Mouse (Mus musculus) G1E (cell line): Measurements from ENCODE around the gene Pofut1. TPM values are rescaled to one million over a fixed set of nuclear protein-coding genes. Genes with fewer than 3 reads are reported as not detected.

Source experiments
- ATAC-seq: 2 replicates; pipeline ENCODE4 v1.8.0; 2016; ENCODE audit warnings: mild to moderate bottlenecking; ENCODE audit not compliant: insufficient number of reproducible peaks, poor library complexity, low FRiP score, severe bottlenecking; ENCODE audit errors: extremely low read depth
- DNase-seq: peaks from one replicate; pipeline ENCODE4 v3.0.0; 2012; ENCODE audit warnings: low spot score
- H3K27me3 ChIP-seq: 2 replicates; pipeline ENCODE4 v1.6.1; 2012; ENCODE audit warnings: mild to moderate bottlenecking, low read length, inconsistent platforms; ENCODE audit not compliant: insufficient read depth
- H3K36me3 ChIP-seq: replicated peaks from 2 replicates; pipeline ENCODE3; 2012; ENCODE audit warnings: mild to moderate bottlenecking, inconsistent platforms
- H3K4me1 ChIP-seq: 2 replicates; pipeline ENCODE4 v1.6.1; 2012; ENCODE audit warnings: low read depth, low read length, inconsistent platforms, mixed read lengths; ENCODE audit not compliant: insufficient read depth
- H3K4me3 ChIP-seq: 2 replicates; pipeline ENCODE4 v1.5.1; 2012; ENCODE audit warnings: low read depth, mild to moderate bottlenecking, inconsistent platforms, low read length, moderate library complexity, mixed read lengths
- H3K9me3 ChIP-seq: replicated peaks from 2 replicates; pipeline ENCODE4 v1.6.1; 2012; ENCODE audit warnings: inconsistent platforms
- CTCF ChIP-seq: IDR thresholded peaks from 2 replicates; pipeline ENCODE4 v1.5.1; 2012; ENCODE audit warnings: low read depth, low read length, inconsistent platforms, mixed read lengths
- GATA1 ChIP-seq: IDR thresholded peaks from 2 replicates; pipeline ENCODE4 v1.6.1; 2012; ENCODE audit warnings: borderline replicate concordance, low read length, inconsistent platforms, mixed read lengths
- GATA2 ChIP-seq: IDR thresholded peaks from 2 replicates; pipeline ENCODE4 v1.6.1; 2012; ENCODE audit warnings: low read depth, low read length, inconsistent platforms, borderline replicate concordance
- POLR2AphosphoS5 ChIP-seq: IDR thresholded peaks from 2 replicates; pipeline ENCODE4 v1.6.1; 2012; ENCODE audit warnings: low read depth, low read length, inconsistent platforms; ENCODE audit not compliant: insufficient replicate concordance
- TAL1 ChIP-seq: conservative IDR thresholded peaks from 2 replicates; pipeline ENCODE4 v1.6.1; 2012; ENCODE audit warnings: low read depth, low read length, inconsistent platforms, mixed read lengths
- polyA plus RNA-seq: library from polyadenylated mRNA; stranded (reverse); fragments of >175 nt; gene quantifications from 2 replicates; pipeline ENCODE4 v1.2.3, GENCODE M21; 2012
- total RNA-seq, 2 experiments: library from RNA; stranded (forward) in 1 of 2; stranded (reverse) in 1 of 2; fragments of 200-1000 nt in 1 of 2; fragments of >200 nt in 1 of 2; fragmentation: Nextera tagmentation in 1 of 2; gene quantifications; 2 replicates each; pipeline ENCODE4 v1.2.3; 2014 to 2017

Pofut1 gene
- total and polyA plus RNA-seq, 3 experiments: 11.2 to 33.7 (median 30.0) TPM

DNA sequence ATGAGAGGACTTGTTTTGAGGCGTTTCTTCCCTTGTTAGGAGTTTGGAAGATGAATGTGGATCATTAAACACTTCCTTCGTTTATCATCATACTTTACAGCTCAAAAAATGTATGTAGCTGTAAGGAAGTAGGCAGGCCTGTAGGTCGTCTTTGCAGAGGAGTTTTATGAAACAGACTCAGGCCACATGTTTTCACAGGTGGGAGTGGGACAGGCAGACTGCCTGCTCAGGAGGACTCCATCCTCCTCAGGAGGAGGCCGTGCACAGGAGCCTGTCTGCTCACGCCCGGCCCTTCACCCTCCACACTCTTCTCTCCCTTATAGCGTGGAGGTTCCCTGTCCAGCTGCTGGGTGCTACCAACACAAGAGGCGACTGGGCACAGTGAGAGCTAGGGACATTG is 67.8 kb downstream of the Pofut1 start:
- no peak for ATAC-seq

DNA sequence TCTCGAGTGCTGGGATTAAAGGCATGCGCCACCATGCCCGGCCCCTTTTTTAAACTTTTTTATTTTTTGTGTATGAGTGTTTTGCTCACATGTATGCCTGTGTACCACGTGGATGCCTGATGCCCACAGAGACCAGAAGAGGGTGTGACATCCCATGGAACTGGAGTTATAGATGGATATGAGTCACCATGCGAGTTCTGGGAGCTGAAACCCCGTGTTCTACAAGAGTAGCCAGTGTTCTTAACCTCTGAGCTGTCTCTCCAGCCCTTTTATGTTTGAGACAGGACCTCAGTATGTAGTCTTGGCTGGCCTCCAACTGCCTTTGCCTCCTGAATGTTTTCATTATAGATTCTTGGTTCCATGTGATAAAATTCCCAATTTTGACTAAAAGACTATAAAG is 68.9 kb downstream of the Pofut1 start:
- Histone ChIP-seq H3K4me1 (peaks cover 2% of the 10 kb centered on the region; the same call in 1 of the 2 replicates), H3K27me3 (no peaks in the 10 kb centered on the region), H3K36me3 (peaks cover 58% of the 10 kb centered on the region), H3K4me3 (no peak overlapping the region), H3K9me3 (no peaks in the 10 kb centered on the region)
- TF ChIP-seq POLR2AphosphoS5: no peak
- TF ChIP-seq CTCF: no peak
- no peak for TF ChIP-seq GATA1
- TF ChIP-seq TAL1: no peak
- no peak for TF ChIP-seq GATA2
- DNase-seq (no peak), ATAC-seq (no peak)

More for the DNA sequence above, 67.8 kb downstream of the Pofut1 start:
- Histone ChIP-seq H3K36me3 (peaks cover 59% of the 10 kb centered on the region), H3K9me3 (no peaks in the 10 kb centered on the region), H3K4me3 (no peak overlapping the region), H3K4me1 (peaks cover 2% of the 10 kb centered on the region; the same call in 1 of the 2 replicates), H3K27me3 (no peaks in the 10 kb centered on the region)
- DNase-seq: no peak
- TF ChIP-seq GATA1 (no peak), TAL1 (no peak), POLR2AphosphoS5 (no peak), GATA2 (no peak), CTCF (no peak)

DNA sequence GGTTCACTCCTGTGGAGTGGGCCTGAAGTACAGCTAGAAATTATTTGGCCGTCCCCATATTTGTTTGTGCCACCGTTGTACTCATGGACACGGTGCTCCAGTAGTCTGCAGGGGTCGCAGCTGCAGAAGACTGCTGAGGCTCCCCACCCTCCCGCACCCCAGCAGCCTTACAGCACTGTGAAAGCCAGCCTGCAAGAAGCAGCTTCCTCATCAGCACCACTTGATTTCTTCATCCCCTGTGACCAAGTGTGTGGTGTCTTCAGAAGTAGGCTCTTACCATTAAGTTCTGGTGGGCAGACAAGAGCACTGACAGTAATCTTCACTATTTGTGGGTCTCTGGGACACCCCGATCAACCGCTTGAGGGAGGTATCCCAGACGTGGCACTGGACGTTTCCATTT is 71.6 kb downstream of the Pofut1 start:
- Histone ChIP-seq H3K27me3 (no peaks in the 10 kb centered on the region), H3K36me3 (peaks cover 66% of the 10 kb centered on the region), H3K4me3 (no peak overlapping the region), H3K4me1 (no peaks in the 10 kb centered on the region), H3K9me3 (no peaks in the 10 kb centered on the region)
- ATAC-seq (no peak), DNase-seq (no peak)
- TF ChIP-seq TAL1 (no peak), POLR2AphosphoS5 (no peak), CTCF (no peak), GATA2 (no peak), GATA1 (no peak)

DNA sequence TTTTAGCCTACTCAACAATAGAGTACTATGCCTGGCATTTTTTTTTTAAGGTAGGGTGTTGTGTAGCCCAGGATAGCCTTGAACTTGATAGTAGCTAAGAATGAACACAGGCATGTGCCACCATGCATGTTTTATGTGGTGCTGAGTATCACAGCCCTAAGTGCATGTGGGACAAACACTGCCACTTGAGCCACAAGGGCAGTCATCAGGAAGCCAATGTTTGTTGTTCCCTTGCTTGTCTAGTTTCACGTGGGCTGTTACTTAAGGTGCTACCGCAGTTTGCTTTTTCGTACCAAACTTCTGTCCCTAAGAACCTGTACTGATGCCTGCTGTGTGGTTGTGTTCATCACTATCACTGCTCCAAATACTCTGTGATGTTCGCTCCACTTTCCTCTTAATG is 77.1 kb downstream of the Pofut1 start:
- no peak overlapping the region for H3K4me3 ChIP-seq
- peaks cover 6% of the 10 kb centered on the region for H3K4me1 ChIP-seq
- peaks cover 82% of the 10 kb centered on the region for H3K36me3 ChIP-seq
- no peak for TF ChIP-seq POLR2AphosphoS5
- TF ChIP-seq GATA1: no peak
- TF ChIP-seq GATA2: no peak
- no peak for TF ChIP-seq TAL1
- no peak for TF ChIP-seq CTCF
- H3K27me3 ChIP-seq: no peaks in the 10 kb centered on the region
- H3K9me3 ChIP-seq: no peaks in the 10 kb centered on the region
- ATAC-seq: no peak
- DNase-seq: no peak

DNA sequence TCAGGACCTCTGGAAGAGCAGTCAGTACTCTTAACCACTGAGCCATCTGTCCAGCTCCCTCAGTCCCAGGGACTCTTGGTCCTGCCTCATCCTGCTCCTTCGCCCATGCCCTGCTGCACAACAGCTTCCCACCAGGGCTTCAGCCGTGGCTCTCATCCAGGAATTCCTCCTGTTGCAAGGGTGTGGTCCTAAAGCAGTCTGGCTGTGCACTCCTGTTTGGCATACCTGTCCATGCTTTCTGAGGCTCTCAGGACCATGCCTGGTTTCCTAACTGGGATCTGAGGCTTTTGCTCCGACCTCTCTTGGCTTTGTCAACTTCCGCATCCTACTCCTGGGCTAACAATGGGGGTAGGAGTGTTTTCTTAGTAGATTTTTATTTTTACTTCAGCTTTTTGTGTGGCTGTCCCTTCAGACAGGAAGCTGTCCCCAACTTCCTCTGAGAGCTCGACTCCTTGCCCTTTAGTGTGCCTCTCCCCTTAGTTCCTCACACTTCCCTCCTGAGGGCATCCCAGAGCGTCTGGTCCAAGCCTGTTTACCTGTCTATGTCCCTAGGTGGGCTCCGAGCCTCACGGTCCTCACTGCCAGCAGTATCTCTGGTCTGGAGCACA is 77.8 kb downstream of the Pofut1 start:
- no peaks in the 10 kb centered on the region for H3K9me3 ChIP-seq
- TF ChIP-seq POLR2AphosphoS5 (no peak), CTCF (no peak), TAL1 (no peak), GATA2 (no peak), GATA1 (no peak)
- no peak for DNase-seq
- peaks cover 6% of the 10 kb centered on the region for H3K4me1 ChIP-seq
- no peak overlapping the region for H3K4me3 ChIP-seq
- ATAC-seq: no peak
- peaks cover 84% of the 10 kb centered on the region for H3K36me3 ChIP-seq
- H3K27me3 ChIP-seq: no peaks in the 10 kb centered on the region

Other genes starting within 250 kb of the Pofut1 start
- 42.2 and 49.4 TPM in 2 replicates for gene Pdrg1, start 226.1 kb upstream of the Pofut1 start, total RNA-seq (2014; fragmentation: Nextera tagmentation)
- gene Pdrg1, start 226.1 kb upstream of the Pofut1 start, total RNA-seq (2017): 142 and 154 TPM in 2 replicates
- gene Pdrg1, start 226.1 kb upstream of the Pofut1 start, polyA plus RNA-seq: 49.4 and 63.4 TPM in 2 replicates
- gene Xkr7, start 209.7 kb upstream of the Pofut1 start, total RNA-seq (2014; fragmentation: Nextera tagmentation): not detected in 2 replicates
- 0.05 and 0.06 TPM in 2 replicates for gene Xkr7, start 209.7 kb upstream of the Pofut1 start, total RNA-seq (2017)
- not detected in 2 replicates for gene Xkr7, start 209.7 kb upstream of the Pofut1 start, polyA plus RNA-seq
- not detected in 2 replicates for gene Ccm2l, start 175.6 kb upstream of the Pofut1 start, total RNA-seq (2014; fragmentation: Nextera tagmentation)
- gene Ccm2l, start 175.6 kb upstream of the Pofut1 start, total RNA-seq (2017): 0.11 TPM in 1 of 2 replicates, not detected in the other
- not detected in 2 replicates for gene Ccm2l, start 175.6 kb upstream of the Pofut1 start, polyA plus RNA-seq
- not detected in 2 replicates for gene Hck, start 133.1 kb upstream of the Pofut1 start, total RNA-seq (2014; fragmentation: Nextera tagmentation)
- 0.05 TPM in 1 of 2 replicates, not detected in the other for gene Hck, start 133.1 kb upstream of the Pofut1 start, total RNA-seq (2017)
- gene Hck, start 133.1 kb upstream of the Pofut1 start, polyA plus RNA-seq: not detected in 2 replicates
- 90.5 and 109 TPM in 2 replicates for gene Tm9sf4, start 80.2 kb upstream of the Pofut1 start, total RNA-seq (2014; fragmentation: Nextera tagmentation)
- gene Tm9sf4, start 80.2 kb upstream of the Pofut1 start, total RNA-seq (2017): 42.9 and 46.8 TPM in 2 replicates
- 27.9 and 35.2 TPM in 2 replicates for gene Tm9sf4, start 80.2 kb upstream of the Pofut1 start, polyA plus RNA-seq
- 1.1 TPM in 1 of 2 replicates, not detected in the other for gene Tspyl3, start 16.1 kb upstream of the Pofut1 start, total RNA-seq (2014; fragmentation: Nextera tagmentation)
- 0.23 and 0.27 TPM in 2 replicates for gene Tspyl3, start 16.1 kb upstream of the Pofut1 start, total RNA-seq (2017)
- gene Tspyl3, start 16.1 kb upstream of the Pofut1 start, polyA plus RNA-seq: 0.27 and 0.32 TPM in 2 replicates
- gene Plagl2, start 107 bp upstream of the Pofut1 start, total RNA-seq (2014; fragmentation: Nextera tagmentation): 106 and 108 TPM in 2 replicates
- gene Plagl2, start 107 bp upstream of the Pofut1 start, total RNA-seq (2017): 11.0 and 12.5 TPM in 2 replicates
- gene Plagl2, start 107 bp upstream of the Pofut1 start, polyA plus RNA-seq: 27.5 and 35.9 TPM in 2 replicates
- 12.0 and 12.9 TPM in 2 replicates for gene Kif3b, start 49.9 kb downstream of the Pofut1 start, total RNA-seq (2014; fragmentation: Nextera tagmentation)
- gene Kif3b, start 49.9 kb downstream of the Pofut1 start, total RNA-seq (2017): 25.2 and 26.1 TPM in 2 replicates
- gene Kif3b, start 49.9 kb downstream of the Pofut1 start, polyA plus RNA-seq: 3.0 and 3.7 TPM in 2 replicates
- 50.0 and 51.9 TPM in 2 replicates for gene Asxl1, start 104.3 kb downstream of the Pofut1 start, total RNA-seq (2014; fragmentation: Nextera tagmentation)
- 45.8 and 54.3 TPM in 2 replicates for gene Asxl1, start 104.3 kb downstream of the Pofut1 start, total RNA-seq (2017)
- gene Asxl1, start 104.3 kb downstream of the Pofut1 start, polyA plus RNA-seq: 16.8 and 17.4 TPM in 2 replicates